Mouse (Mus musculus): Measurements from ENCODE around the gene Fpgt. TPM values are rescaled to one million over a fixed set of nuclear protein-coding genes. Genes with fewer than 3 reads are reported as not detected.

Gene Fpgt
- 11.8 and 12.1 TPM in 2 replicates for polyA plus RNA-seq (2012; rRNA removed)
- 16.5 and 16.7 TPM in 2 replicates for polyA plus RNA-seq (2014; fragmentation: Nextera tagmentation; extraction: Ambion mirVana)

DNA sequence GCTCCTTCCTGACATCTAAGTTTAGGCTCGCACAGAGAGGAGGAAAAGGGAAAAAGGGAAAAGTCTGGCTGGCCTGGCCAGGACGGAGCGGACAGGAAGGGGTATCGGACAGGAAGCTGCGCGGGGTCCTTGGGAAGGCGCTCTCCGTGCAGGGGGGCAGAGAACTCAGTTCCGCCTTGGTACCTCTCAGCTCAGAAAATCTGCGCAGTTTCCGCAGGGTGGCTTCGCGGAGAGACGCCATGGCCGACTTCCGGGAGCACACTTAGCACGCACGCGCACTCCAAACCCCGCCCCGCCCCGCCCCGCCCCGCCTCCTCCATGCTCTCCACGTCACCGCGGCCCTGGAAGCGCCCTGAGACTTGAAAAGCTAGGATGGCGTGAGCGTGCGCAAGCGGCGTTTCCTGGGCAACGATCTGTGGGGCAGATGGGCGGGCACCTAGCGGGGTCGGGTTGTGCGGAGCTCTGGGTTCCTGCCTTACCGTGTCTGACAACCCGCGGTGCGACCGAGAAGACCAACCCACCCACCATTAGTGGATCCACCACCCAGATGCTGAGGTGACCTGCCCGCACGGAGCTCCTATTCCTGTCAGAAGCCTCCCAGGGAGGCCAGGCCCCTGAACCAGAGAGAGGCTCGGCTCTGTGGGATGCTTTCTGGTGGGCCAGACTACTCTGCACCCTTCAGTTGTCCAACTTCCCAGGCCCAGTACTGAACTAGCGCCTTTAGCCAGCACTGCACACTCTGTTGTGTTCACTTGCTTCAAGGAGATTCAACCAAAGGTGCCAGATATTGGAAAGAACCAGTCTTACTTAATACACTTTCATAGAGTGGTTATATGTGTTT is at the start of gene Fpgt, which contains the start of gene Lrriq3:
TSS of gene Fpgt (minus strand) at position 288 of the 841 bp plus-strand sequence.
TSS of gene Lrriq3 (plus strand) at position 319 of the 841 bp plus-strand sequence.
- ATAC-seq (ENCODE audit: low FRiP score, low read depth) (peak; percentile 99), DNase-seq (ENCODE audit: low spot score) (peak; percentile 89)
- H3K4me2 ChIP-seq (replicated peaks; ENCODE audit: low read depth, low read length, severe bottlenecking), result peak within 1 kb of the TSS; percentile 67
- H3K9me3 ChIP-seq (ENCODE audit: control insufficient read depth, low read length), result no peaks in the 10 kb centered on the region
- H3K4me3 ChIP-seq (replicated peaks; ENCODE audit: low read length), result peak within 1 kb of the TSS; percentile 64
- no peaks in the 10 kb centered on the region for H3K27me3 ChIP-seq (ENCODE audit: control insufficient read depth, insufficient read depth, low read length)
- 0 out of 2 replicates have a peak, but pooled peaks cover 2% of the 10 kb centered on the region for H3K4me1 ChIP-seq (ENCODE audit: control insufficient read depth, insufficient read depth, low read length)
- peak within 1 kb of the TSS; percentile 79 for H3K27ac ChIP-seq (replicated peaks; ENCODE audit: low read depth, low read length)
- peaks cover 7% of the 10 kb centered on the region; the same call in 1 of the 2 replicates for H3K36me3 ChIP-seq (ENCODE audit: control insufficient read depth, insufficient read depth, low read length)
- WGBS, result 1% methylated on average over 33 of the region's 47 CpGs
- peak; percentile 43; the same call in 1 of the 2 replicates for TF ChIP-seq POLR2A (IDR thresholded peaks at IDR 0.05; ENCODE audit: borderline replicate concordance, extremely low read depth, insufficient read depth, insufficient read length)
- peak within 1 kb of the TSS; percentile 78 for H3K9ac ChIP-seq (ENCODE audit: low read depth, low read length, severe bottlenecking)

DNA sequence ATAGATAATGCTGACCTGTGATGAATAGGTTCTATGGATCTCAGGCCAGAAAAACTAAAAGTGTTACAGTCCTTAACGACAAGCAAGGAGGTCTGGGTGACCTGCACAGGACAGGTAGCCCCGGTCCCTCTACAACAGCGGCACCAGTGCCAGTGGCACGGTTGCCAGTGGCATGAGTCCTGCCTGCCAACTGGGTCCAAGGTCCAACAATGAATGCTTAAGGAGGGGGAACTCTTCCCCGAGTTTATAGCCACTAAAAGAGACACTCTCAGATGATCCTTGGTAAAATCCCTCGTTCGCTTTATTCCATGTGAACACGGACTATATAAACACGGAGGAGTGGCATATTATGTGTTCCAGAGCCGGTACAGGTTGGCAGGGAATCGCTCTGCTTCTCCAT is 47.8 kb upstream of the Fpgt start:
- no peak for TF ChIP-seq POLR2A (IDR thresholded peaks at IDR 0.05; ENCODE audit: borderline replicate concordance, extremely low read depth, insufficient read depth, insufficient read length)
- Histone ChIP-seq H3K9me3 (ENCODE audit: control insufficient read depth, low read length) (no peaks in the 10 kb centered on the region), H3K27me3 (ENCODE audit: control insufficient read depth, insufficient read depth, low read length) (no peaks in the 10 kb centered on the region), H3K4me1 (ENCODE audit: control insufficient read depth, insufficient read depth, low read length) (no peaks in the 10 kb centered on the region), H3K27ac (replicated peaks; ENCODE audit: low read depth, low read length) (no peak overlapping the region), H3K9ac (ENCODE audit: low read depth, low read length, severe bottlenecking) (no peak overlapping the region), H3K36me3 (ENCODE audit: control insufficient read depth, insufficient read depth, low read length) (no peaks in the 10 kb centered on the region), H3K4me3 (replicated peaks; ENCODE audit: low read length) (no peak overlapping the region), H3K4me2 (replicated peaks; ENCODE audit: low read depth, low read length, severe bottlenecking) (no peak overlapping the region)
- 87% methylated on average over 11 of the region's 11 CpGs for WGBS
- ATAC-seq (ENCODE audit: low FRiP score, low read depth) (no peak), DNase-seq (ENCODE audit: low spot score) (no peak)

DNA sequence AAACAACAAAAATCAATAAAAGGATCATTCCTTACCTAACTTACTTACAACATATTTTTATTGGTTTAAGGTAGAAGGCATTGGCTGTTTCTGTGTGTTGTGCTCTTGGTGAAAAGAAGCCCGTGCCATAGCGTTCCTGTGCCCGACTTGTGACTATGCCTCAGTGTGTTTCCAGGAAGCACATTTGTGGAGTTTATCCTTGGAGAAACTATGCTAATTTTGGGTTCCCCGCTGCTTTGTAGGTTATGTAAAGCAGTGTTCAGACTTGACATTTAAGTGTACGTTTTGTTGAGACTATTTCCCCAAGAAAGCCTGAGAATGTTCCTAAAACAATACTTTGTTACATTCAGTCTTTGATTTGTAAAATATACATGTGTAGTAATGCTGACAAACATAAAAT is 44.5 kb upstream of the Fpgt start:
- Histone ChIP-seq H3K4me1 (ENCODE audit: control insufficient read depth, insufficient read depth, low read length) (no peaks in the 10 kb centered on the region), H3K27me3 (ENCODE audit: control insufficient read depth, insufficient read depth, low read length) (no peaks in the 10 kb centered on the region), H3K36me3 (ENCODE audit: control insufficient read depth, insufficient read depth, low read length) (no peaks in the 10 kb centered on the region), H3K4me3 (replicated peaks; ENCODE audit: low read length) (no peak overlapping the region), H3K9me3 (ENCODE audit: control insufficient read depth, low read length) (no peaks in the 10 kb centered on the region), H3K27ac (replicated peaks; ENCODE audit: low read depth, low read length) (no peak overlapping the region), H3K9ac (ENCODE audit: low read depth, low read length, severe bottlenecking) (no peak overlapping the region), H3K4me2 (replicated peaks; ENCODE audit: low read depth, low read length, severe bottlenecking) (no peak overlapping the region)
- ATAC-seq (ENCODE audit: low FRiP score, low read depth) (no peak), DNase-seq (ENCODE audit: low spot score) (no peak)
- no peak for TF ChIP-seq POLR2A (IDR thresholded peaks at IDR 0.05; ENCODE audit: borderline replicate concordance, extremely low read depth, insufficient read depth, insufficient read length)
- 82% methylated on average over 5 of the region's 5 CpGs for WGBS

DNA sequence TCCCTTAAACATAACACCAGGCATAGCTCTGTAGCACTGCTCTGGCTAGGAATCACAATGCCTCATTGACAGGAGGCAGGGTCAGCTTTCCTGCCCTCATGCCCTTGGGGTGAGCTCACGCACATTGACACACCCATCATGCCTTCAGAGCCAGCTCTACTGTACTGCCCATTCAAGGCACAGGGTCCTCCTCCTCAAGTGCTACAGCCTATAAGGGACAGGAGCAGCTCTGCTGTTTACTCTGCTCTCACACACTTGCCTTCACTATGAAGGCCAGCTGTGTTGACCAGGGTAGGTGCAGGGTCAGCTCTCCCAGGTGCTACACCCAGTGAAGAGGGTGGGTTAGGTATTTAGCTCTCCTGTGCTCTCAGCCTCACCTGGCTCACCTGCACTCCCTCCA is 12.8 kb upstream of the Fpgt start:
- no peak for ATAC-seq (ENCODE audit: low FRiP score, low read depth)
- no peaks in the 10 kb centered on the region for H3K4me1 ChIP-seq (ENCODE audit: control insufficient read depth, insufficient read depth, low read length)
- no peaks in the 10 kb centered on the region for H3K27me3 ChIP-seq (ENCODE audit: control insufficient read depth, insufficient read depth, low read length)
- TF ChIP-seq POLR2A (IDR thresholded peaks at IDR 0.05; ENCODE audit: borderline replicate concordance, extremely low read depth, insufficient read depth, insufficient read length), result no peak
- H3K27ac ChIP-seq (replicated peaks; ENCODE audit: low read depth, low read length), result no peak overlapping the region
- H3K4me3 ChIP-seq (replicated peaks; ENCODE audit: low read length), result no peak overlapping the region
- no peak overlapping the region for H3K4me2 ChIP-seq (replicated peaks; ENCODE audit: low read depth, low read length, severe bottlenecking)
- H3K9ac ChIP-seq (ENCODE audit: low read depth, low read length, severe bottlenecking), result no peak overlapping the region
- no peaks in the 10 kb centered on the region for H3K9me3 ChIP-seq (ENCODE audit: control insufficient read depth, low read length)
- no peak for DNase-seq (ENCODE audit: low spot score)
- WGBS, result 71% methylated on average over 1 of the region's 1 CpGs
- H3K36me3 ChIP-seq (ENCODE audit: control insufficient read depth, insufficient read depth, low read length), result no peaks in the 10 kb centered on the region

DNA sequence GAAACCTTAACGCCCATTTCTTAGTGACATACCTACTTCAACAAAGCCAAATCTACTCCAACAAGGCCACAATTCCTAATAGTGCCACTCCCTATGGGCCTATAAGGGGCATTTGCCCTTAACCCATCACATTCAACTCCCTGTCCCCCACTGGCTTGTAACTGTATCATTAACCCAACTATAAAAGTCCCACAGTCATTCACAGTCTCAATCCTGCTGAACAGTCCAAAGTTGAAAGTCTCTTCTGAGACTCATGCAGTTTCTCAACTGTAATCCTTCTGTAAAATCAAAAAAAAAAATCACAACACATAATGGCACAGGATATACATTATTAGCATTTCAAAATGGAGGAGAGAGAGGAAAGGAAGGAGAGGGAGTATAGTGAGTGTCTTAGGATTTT is 6.1 kb upstream of the Fpgt start:
- TF ChIP-seq POLR2A (IDR thresholded peaks at IDR 0.05; ENCODE audit: borderline replicate concordance, extremely low read depth, insufficient read depth, insufficient read length), result no peak
- no peak overlapping the region for H3K4me2 ChIP-seq (replicated peaks; ENCODE audit: low read depth, low read length, severe bottlenecking)
- H3K9me3 ChIP-seq (ENCODE audit: control insufficient read depth, low read length), result no peaks in the 10 kb centered on the region
- WGBS, result 65% methylated on average over 1 of the region's 1 CpGs
- H3K4me1 ChIP-seq (ENCODE audit: control insufficient read depth, insufficient read depth, low read length), result no peaks in the 10 kb centered on the region
- DNase-seq (ENCODE audit: low spot score), result no peak
- no peaks in the 10 kb centered on the region for H3K36me3 ChIP-seq (ENCODE audit: control insufficient read depth, insufficient read depth, low read length)
- H3K27ac ChIP-seq (replicated peaks; ENCODE audit: low read depth, low read length), result no peak overlapping the region
- no peaks in the 10 kb centered on the region for H3K27me3 ChIP-seq (ENCODE audit: control insufficient read depth, insufficient read depth, low read length)
- H3K9ac ChIP-seq (ENCODE audit: low read depth, low read length, severe bottlenecking), result no peak overlapping the region
- ATAC-seq (ENCODE audit: low FRiP score, low read depth), result no peak
- no peak overlapping the region for H3K4me3 ChIP-seq (replicated peaks; ENCODE audit: low read length)
